Comparison of ENCODE assay signal across 25 mouse cellular contexts in the genomic region with DNA sequence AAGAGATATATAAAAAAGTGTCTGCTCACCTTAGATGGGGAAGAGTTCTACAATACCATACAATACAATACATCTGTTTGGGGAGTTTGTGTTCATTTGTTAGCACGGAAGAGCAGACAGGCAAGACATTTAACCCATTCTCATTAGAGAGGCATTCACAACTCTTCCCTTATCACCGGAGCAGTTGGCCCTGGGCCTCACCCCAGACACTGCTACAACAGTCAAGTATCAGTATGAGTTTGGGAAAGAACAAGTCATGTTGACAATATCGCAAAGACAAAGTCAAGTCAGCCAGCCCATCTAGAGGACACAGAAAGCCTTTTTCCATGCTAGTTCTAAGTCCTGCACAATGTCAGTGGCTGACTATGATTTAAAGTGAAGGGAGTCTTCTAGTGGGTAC. TPM values are rescaled to one million over a fixed set of nuclear protein-coding genes. Genes with fewer than 3 reads are reported as not detected.
DNase-seq lines count a peak whose midpoint lies in the region; ATAC-seq and TF ChIP-seq lines count a peak whose summit lies in the region.
"Had no signal": no experiment of that assay in that cellular context is flagged by ENCODE, and none has a peak within 500 bp of the region (broad histone marks: within the 10 kb centered on the region; RNA-seq: fewer than 3 reads in every experiment).

No protein-coding gene starts in this region.

- WGBS in liver, embryonic 11.5 days: 62% methylated on average over 3 of the region's 3 CpGs
- whole genome bisulfite sequencing in liver, embryonic 12.5 days (ENCODE audit: insufficient replicate concordance): 42% methylated on average over 3 of the region's 3 CpGs
- WGBS in liver, embryonic 14.5 days (ENCODE audit: insufficient replicate concordance): 45% methylated on average over 3 of the region's 3 CpGs
- WGBS in liver, embryonic 16.5 days (ENCODE audit: insufficient replicate concordance): 44% methylated on average over 3 of the region's 3 CpGs
- WGBS in midbrain, embryonic 13.5 days: 88% methylated on average over 3 of the region's 3 CpGs

- no peak overlapping the region for H3K9ac ChIP-seq in liver, embryonic 11.5 days (ENCODE audit: low read depth, low read length)
- no peak overlapping the region for H3K9ac ChIP-seq in liver, embryonic 12.5 days
- no peak overlapping the region for H3K9ac ChIP-seq in liver, embryonic 14.5 days (replicated peaks)
- H3K9ac ChIP-seq in liver, embryonic 16.5 days (ENCODE audit: low read depth, low read length): no peak overlapping the region
- no peak overlapping the region for H3K9ac ChIP-seq in midbrain, embryonic 13.5 days (replicated peaks)
- H3K9ac ChIP-seq: embryonic facial prominence, embryonic 13.5 days; embryonic facial prominence, embryonic 15.5 days; forebrain, embryonic 12.5 days had no signal

- no peaks in the 10 kb centered on the region for H3K36me3 ChIP-seq in liver, embryonic 11.5 days (ENCODE audit: control insufficient read depth, insufficient read depth, low read length)
- no peaks in the 10 kb centered on the region for H3K36me3 ChIP-seq in liver, embryonic 12.5 days
- no peaks in the 10 kb centered on the region for H3K36me3 ChIP-seq in liver, embryonic 14.5 days (replicated peaks; ENCODE audit: control insufficient read depth, insufficient read depth, low read depth)
- H3K36me3 ChIP-seq in liver, embryonic 16.5 days (ENCODE audit: control insufficient read depth, insufficient read depth): no peaks in the 10 kb centered on the region
- no peaks in the 10 kb centered on the region for H3K36me3 ChIP-seq in midbrain, embryonic 13.5 days
- H3K36me3 ChIP-seq: embryonic facial prominence, embryonic 13.5 days; embryonic facial prominence, embryonic 15.5 days; forebrain, embryonic 10.5 days; forebrain, embryonic 12.5 days had no signal

- no peak for TF ChIP-seq CTCF in liver, embryonic 14.5 days (IDR thresholded peaks at IDR 0.05; ENCODE audit: low read depth)

- no peak for TF ChIP-seq EP300 in liver, embryonic 14.5 days (IDR thresholded peaks at IDR 0.05; ENCODE audit: low read depth)

- no peaks in the 10 kb centered on the region for H3K9me3 ChIP-seq in liver, embryonic 11.5 days (ENCODE audit: control insufficient read depth, low read length)
- H3K9me3 ChIP-seq in liver, embryonic 12.5 days (replicated peaks): no peaks in the 10 kb centered on the region
- no peaks in the 10 kb centered on the region for H3K9me3 ChIP-seq in liver, embryonic 14.5 days (ENCODE audit: control insufficient read depth, low read length)
- H3K9me3 ChIP-seq in liver, embryonic 16.5 days (replicated peaks; ENCODE audit: control insufficient read depth, low read length): no peaks in the 10 kb centered on the region
- H3K9me3 ChIP-seq in midbrain, embryonic 13.5 days: no peaks in the 10 kb centered on the region
- H3K9me3 ChIP-seq: embryonic facial prominence, embryonic 13.5 days; embryonic facial prominence, embryonic 15.5 days; forebrain, embryonic 10.5 days; forebrain, embryonic 12.5 days had no signal

- peak; percentile 61; the same call in 1 of the 2 replicates for ATAC-seq in liver, embryonic 11.5 days (replicated peaks; ENCODE audit: low FRiP score)
- peak; percentile 76 for ATAC-seq in liver, embryonic 12.5 days
- peak; percentile 61 for ATAC-seq in liver, embryonic 14.5 days (ENCODE audit: insufficient read depth)
- ATAC-seq in liver, embryonic 16.5 days (ENCODE audit: low read depth): peak; percentile 61
- ATAC-seq in midbrain, embryonic 13.5 days: no peak
- ATAC-seq: activated CD4-positive, CD25-positive, alpha-beta regulatory T cell, adult 4 months; forebrain, embryonic 14.5 days; forebrain, embryonic 16.5 days; Patski had no signal

- DNase-seq in liver, embryonic 11.5 days (ENCODE audit: low spot score): no peak
- peak in 1 of 3 experiments; percentile 39 for DNase-seq in liver, embryonic 14.5 days (ENCODE audit: low read depth in 3 of 3, low spot score in 3 of 3)
- no peak for DNase-seq in heart, adult 18-20 months
- DNase-seq in right cerebral cortex, adult 2 months (ENCODE audit: low spot score in 2 of 2): no peak
- DNase-seq: adrenal gland, adult 8-10 months; adrenal gland, postnatal 14 days; adrenal gland, postnatal 36 days; cerebellum, adult 11-12 months; cerebellum, adult 2 months; cerebellum, adult 9-11 months; cerebellum, postnatal 14 days; cerebellum, postnatal 36 days; embryo, embryonic 11 days had no signal

- peak overlapping the region; percentile 32 for H3K27ac ChIP-seq in liver, embryonic 11.5 days (ENCODE audit: low read depth, low read length)
- H3K27ac ChIP-seq in liver, embryonic 12.5 days: peak overlapping the region; percentile 76; the same call in 1 of the 2 replicates
- H3K27ac ChIP-seq in liver, embryonic 14.5 days: peak overlapping the region; percentile 54
- H3K27ac ChIP-seq in liver, embryonic 16.5 days (ENCODE audit: low read length): no peak overlapping the region
- H3K27ac ChIP-seq in midbrain, embryonic 13.5 days: no peak overlapping the region
- H3K27ac ChIP-seq: embryonic facial prominence, embryonic 13.5 days; embryonic facial prominence, embryonic 15.5 days; forebrain, embryonic 10.5 days; forebrain, embryonic 12.5 days had no signal

- H3K4me2 ChIP-seq in liver, embryonic 11.5 days: no peak overlapping the region; the same call in 1 of the 2 replicates
- H3K4me2 ChIP-seq in liver, embryonic 12.5 days: peak overlapping the region; percentile 14
- peak overlapping the region; percentile 34 for H3K4me2 ChIP-seq in liver, embryonic 14.5 days (ENCODE audit: low read depth)
- no peak overlapping the region for H3K4me2 ChIP-seq in liver, embryonic 16.5 days (ENCODE audit: low read depth, low read length)
- H3K4me2 ChIP-seq in midbrain, embryonic 13.5 days (replicated peaks): no peak overlapping the region
- H3K4me2 ChIP-seq: embryonic facial prominence, embryonic 13.5 days; embryonic facial prominence, embryonic 15.5 days; forebrain, embryonic 12.5 days had no signal

- no peaks in the 10 kb centered on the region; the same call in none of the 2 replicates for H3K4me1 ChIP-seq in liver, embryonic 11.5 days (replicated peaks; ENCODE audit: control insufficient read depth, insufficient read depth, low read length)
- H3K4me1 ChIP-seq in liver, embryonic 12.5 days: peaks cover 41% of the 10 kb centered on the region
- peaks cover 28 to 31% of the 10 kb centered on the region in 2 experiments for H3K4me1 ChIP-seq in liver, embryonic 14.5 days (replicated peaks; ENCODE audit: control insufficient read depth in 2 of 2, insufficient read depth in 2 of 2, low read length in 1 of 2)
- H3K4me1 ChIP-seq in liver, embryonic 16.5 days (ENCODE audit: control insufficient read depth, low read depth, low read length): peaks cover 2% of the 10 kb centered on the region; the same call in 1 of the 2 replicates
- no peaks in the 10 kb centered on the region for H3K4me1 ChIP-seq in midbrain, embryonic 13.5 days (replicated peaks)
- H3K4me1 ChIP-seq: embryonic facial prominence, embryonic 13.5 days; embryonic facial prominence, embryonic 15.5 days; forebrain, embryonic 10.5 days; forebrain, embryonic 12.5 days had no signal

- H3K27me3 ChIP-seq in liver, embryonic 11.5 days (replicated peaks; ENCODE audit: control insufficient read depth, insufficient read depth, low read length): peaks cover 6% of the 10 kb centered on the region
- no peaks in the 10 kb centered on the region for H3K27me3 ChIP-seq in liver, embryonic 12.5 days (replicated peaks)
- no peaks in the 10 kb centered on the region for H3K27me3 ChIP-seq in liver, embryonic 14.5 days (ENCODE audit: control insufficient read depth, insufficient read depth, low read length)
- no peaks in the 10 kb centered on the region for H3K27me3 ChIP-seq in liver, embryonic 16.5 days (ENCODE audit: control insufficient read depth, insufficient read depth, low read depth, low read length)
- peaks cover 17% of the 10 kb centered on the region for H3K27me3 ChIP-seq in midbrain, embryonic 13.5 days
- H3K27me3 ChIP-seq: embryonic facial prominence, embryonic 15.5 days had no signal

- H3K4me3 ChIP-seq in liver, embryonic 11.5 days (ENCODE audit: low read depth, low read length): no peak overlapping the region
- no peak overlapping the region for H3K4me3 ChIP-seq in liver, embryonic 12.5 days
- no peak overlapping the region for H3K4me3 ChIP-seq in liver, embryonic 14.5 days (ENCODE audit: insufficient read depth in 1 of 2, low read depth in 2 of 2, low read length in 2 of 2)
- no peak overlapping the region for H3K4me3 ChIP-seq in liver, embryonic 16.5 days (ENCODE audit: low read depth, low read length)
- H3K4me3 ChIP-seq in midbrain, embryonic 13.5 days (replicated peaks): no peak overlapping the region
- H3K4me3 ChIP-seq: embryonic facial prominence, embryonic 13.5 days; embryonic facial prominence, embryonic 15.5 days; erythroblast, embryonic 14.5 days; forebrain, embryonic 10.5 days; forebrain, embryonic 12.5 days had no signal

RNA-seq across cellular contexts. Expression of a gene that starts 47.6 kb away (rescaled TPM):
- polyA plus RNA-seq in liver, embryonic 11.5 days (2014; fragmentation: Nextera tagmentation; extraction: Ambion mirVana): 28.6 and 29.2 TPM in 2 replicates
- 22.5 and 24.6 TPM in 2 replicates for polyA plus RNA-seq in liver, embryonic 12.5 days (2016; fragmentation: Nextera tagmentation; extraction: Ambion mirVana)
- 3.2 and 5.0 TPM in 2 replicates for polyA plus RNA-seq in liver, embryonic 14.5 days (2012; rRNA removed)
- polyA plus RNA-seq in liver, embryonic 14.5 days (2014; fragmentation: Nextera tagmentation; extraction: Ambion mirVana): 12.8 and 14.8 TPM in 2 replicates
- 6.4 and 7.1 TPM in 2 replicates for polyA plus RNA-seq in liver, embryonic 16.5 days (2015; fragmentation: Nextera tagmentation; extraction: Ambion mirVana)
- total RNA-seq in heart, adult 18-20 months (2021): 10 to 100 TPM; 10.3 to 13.2 TPM
- 4.9 and 5.3 TPM in 2 replicates for polyA plus RNA-seq in midbrain, embryonic 13.5 days (2015; fragmentation: Nextera tagmentation; extraction: Ambion mirVana)

Comparison
In these comparisons a context has a peak if more than half of its experiments do, and no peak if none do; other contexts are left out.
1. H3K27ac ChIP-seq: peak in liver, embryonic 11.5 days (single experiment), liver, embryonic 12.5 days (single experiment) and liver, embryonic 14.5 days (single experiment); none in liver, embryonic 16.5 days (single experiment) and midbrain, embryonic 13.5 days (single experiment).
2. H3K4me2 ChIP-seq: peak in liver, embryonic 12.5 days (single experiment) and liver, embryonic 14.5 days (single experiment); none in liver, embryonic 11.5 days (single experiment), liver, embryonic 16.5 days (single experiment) and midbrain, embryonic 13.5 days (single experiment).